Mouse (Mus musculus): ENCODE data around the gene Sorcs3. TPM values are rescaled to one million over a fixed set of nuclear protein-coding genes. Genes with fewer than 3 reads are reported as not detected.

The Sorcs3 gene
- polyA plus RNA-seq, 1 experiment = not detected

DNA sequence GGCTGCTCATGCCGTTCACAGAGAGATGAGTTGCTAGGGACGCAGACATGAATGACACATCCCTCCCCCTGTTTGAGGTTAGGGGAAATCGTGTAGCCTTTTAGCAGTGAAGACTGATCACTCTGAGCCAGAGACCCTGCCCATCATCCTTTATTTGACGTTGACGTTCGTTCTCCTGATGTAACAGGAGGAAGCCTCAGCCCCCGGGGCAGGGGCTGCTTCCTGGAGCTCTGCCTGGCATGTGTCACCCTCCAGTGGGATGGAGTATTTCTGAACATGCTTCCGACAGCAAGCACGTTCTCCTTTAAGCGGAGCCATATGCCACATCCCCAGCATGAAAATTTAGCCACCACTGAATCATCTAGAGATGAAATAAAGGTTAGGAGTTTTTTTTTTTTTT is 162.2 kb downstream of the Sorcs3 start:
- no peaks in the 10 kb centered on the region for H3K79me2 ChIP-seq (ENCODE audit: control insufficient read depth, insufficient read depth)
- H3K36me3 ChIP-seq (ENCODE audit: control insufficient read depth, insufficient read depth) = no peaks in the 10 kb centered on the region
- no peaks in the 10 kb centered on the region for H3K27me3 ChIP-seq (ENCODE audit: control insufficient read depth, insufficient read depth, insufficient read length)
- TF ChIP-seq TCF12 (IDR thresholded peaks at IDR 0.05; ENCODE audit: insufficient read depth, poor library complexity, severe bottlenecking) = no peak
- no peak for TF ChIP-seq MAX (IDR thresholded peaks at IDR 0.05; ENCODE audit: low read depth)
- TF ChIP-seq MYOG (IDR thresholded peaks at IDR 0.05; ENCODE audit: control insufficient read depth in 1 of 3, insufficient read depth in 1 of 3, insufficient read length in 2 of 3, low read depth in 2 of 3) = no peak
- no peak for TF ChIP-seq E2F4 (IDR thresholded peaks at IDR 0.05; ENCODE audit: insufficient read depth)
- no peak for TF ChIP-seq MYOD1 (IDR thresholded peaks at IDR 0.05; ENCODE audit: control insufficient read depth in 1 of 3, insufficient read length in 2 of 3, low read depth in 2 of 3)
- no peak for TF ChIP-seq SRF (IDR thresholded peaks at IDR 0.05; ENCODE audit: control insufficient read depth, insufficient read length, low read depth)
- TF ChIP-seq POLR2A (IDR thresholded peaks at IDR 0.05; ENCODE audit: insufficient read length, low read depth) = no peak
- no peak for TF ChIP-seq POLR2AphosphoS2 (IDR thresholded peaks at IDR 0.05; ENCODE audit: insufficient read length, low read depth)
- TF ChIP-seq TCF3 (IDR thresholded peaks at IDR 0.05; ENCODE audit: insufficient read length, low read depth) = no peak
- no peak for TF ChIP-seq CEBPB (IDR thresholded peaks at IDR 0.05; ENCODE audit: insufficient read depth, poor library complexity, severe bottlenecking)
- no peak for TF ChIP-seq REST (IDR thresholded peaks at IDR 0.05; ENCODE audit: insufficient read depth, insufficient read length)
- TF ChIP-seq USF1 (IDR thresholded peaks at IDR 0.05; ENCODE audit: low read depth) = no peak
- no peak overlapping the region for H3K4me3 ChIP-seq
- H3ac ChIP-seq (ENCODE audit: control insufficient read depth, insufficient read length) = no peak overlapping the region
- no peak overlapping the region for H3K4me2 ChIP-seq (ENCODE audit: low read depth)

DNA sequence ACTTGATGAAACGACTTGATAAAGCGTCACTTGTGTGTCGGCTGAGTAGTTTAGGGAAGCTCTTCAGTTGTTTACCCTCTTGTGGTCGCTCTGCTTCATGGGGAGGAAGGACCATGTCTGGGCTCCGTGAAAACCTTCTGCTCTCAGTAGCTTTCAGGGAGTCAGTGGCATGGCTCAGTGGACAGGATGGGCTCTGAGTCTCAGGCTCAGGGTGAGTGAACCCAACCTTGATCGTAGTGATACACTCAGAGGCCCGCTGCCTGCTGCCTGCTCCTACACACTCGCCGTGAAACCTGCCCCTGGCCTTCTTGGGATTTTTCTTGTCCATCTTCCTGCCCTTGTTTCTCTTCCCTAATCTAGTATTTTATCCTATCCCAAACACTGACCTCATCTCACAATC is 166.0 kb downstream of the Sorcs3 start:
- H3K36me3 ChIP-seq (ENCODE audit: control insufficient read depth, insufficient read depth) = no peaks in the 10 kb centered on the region
- H3K79me2 ChIP-seq (ENCODE audit: control insufficient read depth, insufficient read depth) = no peaks in the 10 kb centered on the region
- no peak overlapping the region for H3K4me3 ChIP-seq
- no peak overlapping the region for H3ac ChIP-seq (ENCODE audit: control insufficient read depth, insufficient read length)
- H3K27me3 ChIP-seq (ENCODE audit: control insufficient read depth, insufficient read depth, insufficient read length) = no peaks in the 10 kb centered on the region
- H3K4me2 ChIP-seq (ENCODE audit: low read depth) = no peak overlapping the region
- TF ChIP-seq USF1 (IDR thresholded peaks at IDR 0.05; ENCODE audit: low read depth) (no peak), REST (IDR thresholded peaks at IDR 0.05; ENCODE audit: insufficient read depth, insufficient read length) (no peak), SRF (IDR thresholded peaks at IDR 0.05; ENCODE audit: control insufficient read depth, insufficient read length, low read depth) (no peak), TCF3 (IDR thresholded peaks at IDR 0.05; ENCODE audit: insufficient read length, low read depth) (no peak), MAX (IDR thresholded peaks at IDR 0.05; ENCODE audit: low read depth) (no peak), POLR2AphosphoS2 (IDR thresholded peaks at IDR 0.05; ENCODE audit: insufficient read length, low read depth) (no peak), CEBPB (IDR thresholded peaks at IDR 0.05; ENCODE audit: insufficient read depth, poor library complexity, severe bottlenecking) (no peak), MYOG (IDR thresholded peaks at IDR 0.05; ENCODE audit: control insufficient read depth in 1 of 3, insufficient read depth in 1 of 3, insufficient read length in 2 of 3, low read depth in 2 of 3) (no peak), E2F4 (IDR thresholded peaks at IDR 0.05; ENCODE audit: insufficient read depth) (no peak), MYOD1 (IDR thresholded peaks at IDR 0.05; ENCODE audit: control insufficient read depth in 1 of 3, insufficient read length in 2 of 3, low read depth in 2 of 3) (no peak)

- TF ChIP-seq MYOD1 (IDR thresholded peaks at IDR 0.05; ENCODE audit: control insufficient read depth in 1 of 3, insufficient read length in 2 of 3, low read depth in 2 of 3) (no peak), POLR2A (IDR thresholded peaks at IDR 0.05; ENCODE audit: insufficient read length, low read depth) (no peak)
- H3ac ChIP-seq (ENCODE audit: control insufficient read depth, insufficient read length) = no peak overlapping the region
- H3K79me2 ChIP-seq (ENCODE audit: control insufficient read depth, insufficient read depth) = no peaks in the 10 kb centered on the region
- no peak overlapping the region for H3K4me3 ChIP-seq
- no peak overlapping the region for H3K4me2 ChIP-seq (ENCODE audit: low read depth)
- H3K36me3 ChIP-seq (ENCODE audit: control insufficient read depth, insufficient read depth) = no peaks in the 10 kb centered on the region
- no peaks in the 10 kb centered on the region for H3K27me3 ChIP-seq (ENCODE audit: control insufficient read depth, insufficient read depth, insufficient read length)
These were observed 172.2 kb downstream of the Sorcs3 start for GRCm38 (mm10) chr19:48378006-48378540.

GRCm38 (mm10) chr19:48391551-48391950 is 185.7 kb downstream of the Sorcs3 start:
- Histone ChIP-seq H3K4me3 (no peak overlapping the region), H3K4me2 (ENCODE audit: low read depth) (no peak overlapping the region), H3ac (ENCODE audit: control insufficient read depth, insufficient read length) (no peak overlapping the region), H3K27me3 (ENCODE audit: control insufficient read depth, insufficient read depth, insufficient read length) (no peaks in the 10 kb centered on the region), H3K79me2 (ENCODE audit: control insufficient read depth, insufficient read depth) (no peaks in the 10 kb centered on the region), H3K36me3 (ENCODE audit: control insufficient read depth, insufficient read depth) (no peaks in the 10 kb centered on the region)
- no peak for TF ChIP-seq POLR2A (IDR thresholded peaks at IDR 0.05; ENCODE audit: insufficient read length, low read depth)
- no peak for TF ChIP-seq REST (IDR thresholded peaks at IDR 0.05; ENCODE audit: insufficient read depth, insufficient read length)

GRCm38 (mm10) chr19:48404774-48405495 is 199.1 kb downstream of the Sorcs3 start:
- Histone ChIP-seq H3K4me3 (no peak overlapping the region), H3K79me2 (ENCODE audit: control insufficient read depth, insufficient read depth) (no peaks in the 10 kb centered on the region), H3K27me3 (ENCODE audit: control insufficient read depth, insufficient read depth, insufficient read length) (no peaks in the 10 kb centered on the region), H3ac (ENCODE audit: control insufficient read depth, insufficient read length) (no peak overlapping the region), H3K36me3 (ENCODE audit: control insufficient read depth, insufficient read depth) (no peaks in the 10 kb centered on the region), H3K4me2 (ENCODE audit: low read depth) (no peak overlapping the region)
- no peak for TF ChIP-seq REST (IDR thresholded peaks at IDR 0.05; ENCODE audit: insufficient read depth, insufficient read length)
- no peak for TF ChIP-seq MYOG (IDR thresholded peaks at IDR 0.05; ENCODE audit: control insufficient read depth in 1 of 3, insufficient read depth in 1 of 3, insufficient read length in 2 of 3, low read depth in 2 of 3)
